In genomic region chr5:140338779-140339178, GRCm38 (mm10) we compare ENCODE assay signal across 18 mouse cellular contexts. TPM values are rescaled to one million over a fixed set of nuclear protein-coding genes. Genes with fewer than 3 reads are reported as not detected.
DNase-seq lines count a peak whose midpoint lies in the region; ATAC-seq and TF ChIP-seq lines count a peak whose summit lies in the region.
"Had no signal": no experiment of that assay in that cellular context is flagged by ENCODE, and none has a peak within 500 bp of the region (broad histone marks: within the 10 kb centered on the region; RNA-seq: fewer than 3 reads in every experiment).

No protein-coding gene starts in this region.

- H3K9me3 ChIP-seq in liver, embryonic 14.5 days (ENCODE audit: control insufficient read depth, low read length): no peaks in the 10 kb centered on the region
- H3K9me3 ChIP-seq in liver, embryonic 11.5 days (ENCODE audit: control insufficient read depth, low read length): 0 out of 2 replicates have a peak, but pooled peaks cover 2% of the 10 kb centered on the region
- H3K9me3 ChIP-seq: embryonic facial prominence, embryonic 13.5 days; forebrain, embryonic 15.5 days; hindbrain, embryonic 12.5 days; kidney, embryonic 15.5 days; midbrain, embryonic 15.5 days had no signal

- WGBS in liver, embryonic 14.5 days (ENCODE audit: insufficient replicate concordance): 85% methylated on average over 4 of the region's 4 CpGs
- WGBS in liver, embryonic 11.5 days: 89% methylated on average over 4 of the region's 4 CpGs

- H3K27me3 ChIP-seq in liver, embryonic 14.5 days (ENCODE audit: control insufficient read depth, insufficient read depth, low read length): no peaks in the 10 kb centered on the region
- H3K27me3 ChIP-seq in liver, embryonic 11.5 days (replicated peaks; ENCODE audit: control insufficient read depth, insufficient read depth, low read length): no peaks in the 10 kb centered on the region
- H3K27me3 ChIP-seq: embryonic facial prominence, embryonic 13.5 days; forebrain, embryonic 15.5 days; hindbrain, embryonic 12.5 days; kidney, embryonic 15.5 days; midbrain, embryonic 15.5 days had no signal

- DNase-seq in gastrocnemius, adult 2 months: no peak
- no peak for DNase-seq in gastrocnemius, postnatal 25 days
- DNase-seq in liver, embryonic 14.5 days (ENCODE audit: low read depth in 3 of 3, low spot score in 3 of 3): no peak
- no peak for DNase-seq in liver, embryonic 11.5 days (ENCODE audit: low spot score)
- peak; percentile 24 to 34 for DNase-seq in B cell, adult 2 months
- DNase-seq in brain, embryonic 14.5 days (ENCODE audit: low read depth): no peak
- DNase-seq in kidney, postnatal 36 days: no peak
- DNase-seq: adrenal gland, adult 8-10 months; cerebellum, postnatal 14 days; heart, postnatal 14 days; right cerebral cortex, postnatal 14 days; thymus, postnatal 25 days had no signal

- H3K9ac ChIP-seq in liver, embryonic 14.5 days (replicated peaks): no peak overlapping the region
- H3K9ac ChIP-seq in liver, embryonic 11.5 days (ENCODE audit: low read depth, low read length): no peak overlapping the region
- H3K9ac ChIP-seq: embryonic facial prominence, embryonic 13.5 days; forebrain, embryonic 15.5 days; hindbrain, embryonic 12.5 days; kidney, embryonic 15.5 days; midbrain, embryonic 15.5 days had no signal

- no peak overlapping the region for H3K27ac ChIP-seq in gastrocnemius, adult 2 months
- no peak overlapping the region for H3K27ac ChIP-seq in liver, embryonic 14.5 days
- no peak overlapping the region for H3K27ac ChIP-seq in liver, embryonic 11.5 days (ENCODE audit: low read depth, low read length)
- H3K27ac ChIP-seq: embryonic facial prominence, embryonic 13.5 days; forebrain, embryonic 15.5 days; hindbrain, embryonic 12.5 days; kidney, embryonic 15.5 days; midbrain, embryonic 15.5 days had no signal

- intact Hi-C loops in gastrocnemius, adult 2 months (cut with DNase I): loop anchor here (5.0 kb wide), 1 partner anchor 501 kb away; no protein-coding TSS in a partner anchor

- H3K4me3 ChIP-seq in gastrocnemius, adult 2 months: no peak overlapping the region
- H3K4me3 ChIP-seq in liver, embryonic 14.5 days (ENCODE audit: insufficient read depth in 1 of 2, low read depth in 2 of 2, low read length in 2 of 2): no peak overlapping the region
- H3K4me3 ChIP-seq in liver, embryonic 11.5 days (ENCODE audit: low read depth, low read length): no peak overlapping the region
- H3K4me3 ChIP-seq: embryonic facial prominence, embryonic 13.5 days; forebrain, embryonic 15.5 days; hindbrain, embryonic 12.5 days; kidney, embryonic 15.5 days; midbrain, embryonic 15.5 days had no signal

- no peak for TF ChIP-seq EP300 in liver, embryonic 14.5 days (IDR thresholded peaks at IDR 0.05; ENCODE audit: low read depth)

- TF ChIP-seq POLR2A in brain, embryonic 14.5 days (IDR thresholded peaks at IDR 0.05; ENCODE audit: borderline replicate concordance, extremely low read depth, insufficient read depth, insufficient read length, poor library complexity, severe bottlenecking): no peak

- no peak for ATAC-seq in liver, embryonic 14.5 days (ENCODE audit: insufficient read depth)
- no peak for ATAC-seq in liver, embryonic 11.5 days (replicated peaks; ENCODE audit: low FRiP score)
- ATAC-seq: forebrain, embryonic 15.5 days; midbrain, embryonic 15.5 days had no signal

- no peak overlapping the region for H3K4me2 ChIP-seq in liver, embryonic 14.5 days (ENCODE audit: low read depth)
- no peak overlapping the region for H3K4me2 ChIP-seq in liver, embryonic 11.5 days
- H3K4me2 ChIP-seq: embryonic facial prominence, embryonic 13.5 days; forebrain, embryonic 15.5 days; heart, embryonic 11.5 days; hindbrain, embryonic 12.5 days; kidney, embryonic 15.5 days; midbrain, embryonic 15.5 days had no signal

- H3K36me3 ChIP-seq in liver, embryonic 14.5 days (replicated peaks; ENCODE audit: control insufficient read depth, insufficient read depth, low read depth): no peaks in the 10 kb centered on the region
- H3K36me3 ChIP-seq in liver, embryonic 11.5 days (ENCODE audit: control insufficient read depth, insufficient read depth, low read length): peaks cover 26% of the 10 kb centered on the region

- H3K4me1 ChIP-seq in liver, embryonic 14.5 days (replicated peaks; ENCODE audit: control insufficient read depth in 2 of 2, insufficient read depth in 2 of 2, low read length in 1 of 2): no peaks in the 10 kb centered on the region
- H3K4me1 ChIP-seq in liver, embryonic 11.5 days (replicated peaks; ENCODE audit: control insufficient read depth, insufficient read depth, low read length): no peaks in the 10 kb centered on the region
- H3K4me1 ChIP-seq: embryonic facial prominence, embryonic 13.5 days; forebrain, embryonic 15.5 days; hindbrain, embryonic 12.5 days; kidney, embryonic 15.5 days; midbrain, embryonic 15.5 days had no signal

- peak; percentile 22 for TF ChIP-seq CTCF in gastrocnemius, adult 2 months (IDR thresholded peaks at IDR 0.05)
- TF ChIP-seq CTCF in liver, embryonic 14.5 days (IDR thresholded peaks at IDR 0.05; ENCODE audit: low read depth): peak; percentile 64
- TF ChIP-seq CTCF in brain, embryonic 14.5 days (IDR thresholded peaks at IDR 0.05; ENCODE audit: borderline replicate concordance, extremely low read depth, insufficient read depth, insufficient read length): peak; percentile 18; the same call in 1 of the 2 replicates

RNA-seq across cellular contexts. Expression of gene Mrm2, which starts 7.1 kb away (rescaled TPM):
- 1 to 10 TPM; 6.0 to 9.0 TPM for total RNA-seq in gastrocnemius, adult 2 months (2021)
- total RNA-seq in gastrocnemius, postnatal 25 days (2021): 1 to 10 TPM; 6.9 to 7.2 TPM
- polyA plus RNA-seq in liver, embryonic 14.5 days (2012; rRNA removed): 5.0 and 6.6 TPM in 2 replicates
- polyA plus RNA-seq in liver, embryonic 14.5 days (2014; fragmentation: Nextera tagmentation; extraction: Ambion mirVana): 9.5 and 10.7 TPM in 2 replicates
- polyA plus RNA-seq in liver, embryonic 11.5 days (2014; fragmentation: Nextera tagmentation; extraction: Ambion mirVana): 20.2 and 21.7 TPM in 2 replicates
- 14.4 and 15.4 TPM in 2 replicates for polyA plus RNA-seq in brain, embryonic 14.5 days (2012; rRNA removed)

RNA-seq across cellular contexts. Expression of gene Nudt1, which starts 17.3 kb away (rescaled TPM):
- total RNA-seq in gastrocnemius, adult 2 months (2021): 1 to 10 TPM; 4.9 to 8.2 TPM
- total RNA-seq in gastrocnemius, postnatal 25 days (2021): 1 to 10 TPM; 5.3 to 6.5 TPM
- polyA plus RNA-seq in liver, embryonic 14.5 days (2012; rRNA removed): 12.8 and 18.4 TPM in 2 replicates
- 23.2 and 26.3 TPM in 2 replicates for polyA plus RNA-seq in liver, embryonic 14.5 days (2014; fragmentation: Nextera tagmentation; extraction: Ambion mirVana)
- 58.3 and 62.3 TPM in 2 replicates for polyA plus RNA-seq in liver, embryonic 11.5 days (2014; fragmentation: Nextera tagmentation; extraction: Ambion mirVana)
- 17.3 and 20.1 TPM in 2 replicates for polyA plus RNA-seq in brain, embryonic 14.5 days (2012; rRNA removed)

RNA-seq across cellular contexts. Expression of gene Mad1l1, which starts 17.4 kb away (rescaled TPM):
- 1 to 10 TPM; 7.2 to 9.0 TPM for total RNA-seq in gastrocnemius, adult 2 months (2021)
- 1 to 10 TPM; 7.5 to 7.6 TPM for total RNA-seq in gastrocnemius, postnatal 25 days (2021)
- 15.5 TPM in 2 replicates for polyA plus RNA-seq in liver, embryonic 14.5 days (2012; rRNA removed)
- 16.9 TPM in 2 replicates for polyA plus RNA-seq in liver, embryonic 14.5 days (2014; fragmentation: Nextera tagmentation; extraction: Ambion mirVana)
- 43.0 and 43.4 TPM in 2 replicates for polyA plus RNA-seq in liver, embryonic 11.5 days (2014; fragmentation: Nextera tagmentation; extraction: Ambion mirVana)
- polyA plus RNA-seq in brain, embryonic 14.5 days (2012; rRNA removed): 29.9 and 30.0 TPM in 2 replicates

RNA-seq across cellular contexts. Expression of gene Snx8, which starts 50.3 kb away (rescaled TPM):
- 1 to 10 TPM; 8.0 to 9.5 TPM for total RNA-seq in gastrocnemius, adult 2 months (2021)
- 1 to 10 TPM; 7.4 to 7.6 TPM for total RNA-seq in gastrocnemius, postnatal 25 days (2021)
- 6.6 TPM in 2 replicates for polyA plus RNA-seq in liver, embryonic 14.5 days (2012; rRNA removed)
- polyA plus RNA-seq in liver, embryonic 14.5 days (2014; fragmentation: Nextera tagmentation; extraction: Ambion mirVana): 4.1 and 4.9 TPM in 2 replicates
- polyA plus RNA-seq in liver, embryonic 11.5 days (2014; fragmentation: Nextera tagmentation; extraction: Ambion mirVana): 10.6 and 10.7 TPM in 2 replicates
- 20.6 and 30.3 TPM in 2 replicates for polyA plus RNA-seq in brain, embryonic 14.5 days (2012; rRNA removed)

Comparison
In these comparisons a context has a peak if more than half of its experiments do, and no peak if none do; other contexts are left out.
1. DNase-seq: peak in B cell, adult 2 months (2 of 2); none in gastrocnemius, adult 2 months (single experiment), gastrocnemius, postnatal 25 days (single experiment), liver, embryonic 14.5 days (0 of 3), liver, embryonic 11.5 days (single experiment), brain, embryonic 14.5 days (single experiment) and kidney, postnatal 36 days (0 of 2).
2. Peak in every context shown above with its lines, with median percentiles within 50 percentile points of each other: CTCF ChIP-seq.